Comparison of ENCODE assay signal across 13 mouse cellular contexts in genomic region chr8:13601166-13601565, GRCm38 (mm10). TPM values are rescaled to one million over a fixed set of nuclear protein-coding genes. Genes with fewer than 3 reads are reported as not detected.
DNase-seq lines count a peak whose midpoint lies in the region; ATAC-seq and TF ChIP-seq lines count a peak whose summit lies in the region.
"Had no signal": no experiment of that assay in that cellular context is flagged by ENCODE, and none has a peak within 500 bp of the region (broad histone marks: within the 10 kb centered on the region; RNA-seq: fewer than 3 reads in every experiment).

No protein-coding gene starts in this region.

- H3K4me3 ChIP-seq in lung, adult 2 months (replicated peaks; ENCODE audit: extremely low read depth, low read depth, low read length): no peak overlapping the region
- H3K4me3 ChIP-seq: limb, embryonic 13.5 days; myocyte had no signal

- 26% methylated on average over 11 of the region's 11 CpGs for WGBS in lung, adult 2 months

- no peak for TF ChIP-seq POLR2A in lung, adult 2 months (IDR thresholded peaks at IDR 0.05; ENCODE audit: borderline replicate concordance, extremely low read depth, low read depth, low read length)

- peak; percentile 50 to 61 for DNase-seq in lung, adult 18-20 months
- DNase-seq in lung, adult 2 months: no peak
- peak; percentile 30 for DNase-seq in skeletal muscle tissue, adult 2 months (ENCODE audit: low read depth, low spot score)
- DNase-seq in cerebellum, adult 8-10 months: no peak
- DNase-seq in adrenal gland, adult 18-20 months (ENCODE audit: low spot score in 2 of 2): no peak
- DNase-seq in urinary bladder, postnatal 4 days (ENCODE audit: low spot score in 2 of 2): no peak
- no peak for DNase-seq in layer of hippocampus, adult 11-12 months (ENCODE audit: low spot score)
- DNase-seq: kidney, postnatal 10 days had no signal

- peaks cover 15% of the 10 kb centered on the region for H3K4me1 ChIP-seq in lung, adult 2 months (ENCODE audit: control insufficient read depth, insufficient read depth, low read length)
- H3K4me1 ChIP-seq: limb, embryonic 13.5 days had no signal

- no peak for TF ChIP-seq CTCF in lung, adult 2 months (IDR thresholded peaks at IDR 0.05; ENCODE audit: insufficient read depth, low read length)

- ATAC-seq in inflammation-experienced regulatory T-cells, adult 6 months: peak; percentile 85
- ATAC-seq: Patski had no signal

RNA-seq across cellular contexts. Expression of gene 1700029H14Rik, which starts 38.9 kb away (rescaled TPM):
- polyA plus RNA-seq in lung, adult 2 months (2012; rRNA removed): 0.11 and 0.69 TPM in 2 replicates
- not detected for polyA plus RNA-seq in inflammation-experienced regulatory T-cells, adult 6 months (2017; shearing (Covaris generic))
- total RNA-seq in adrenal gland, adult 18-20 months (2021): not detected
- polyA plus RNA-seq: heart, embryonic 14.5 days; limb, embryonic 13.5 days; myocyte; Patski had no signal

Comparison
In these comparisons a context has a peak if more than half of its experiments do, and no peak if none do; other contexts are left out.
1. DNase-seq: peak in lung, adult 18-20 months (2 of 2) and skeletal muscle tissue, adult 2 months (single experiment); none in lung, adult 2 months (single experiment), cerebellum, adult 8-10 months (single experiment), adrenal gland, adult 18-20 months (0 of 2), urinary bladder, postnatal 4 days (0 of 2) and layer of hippocampus, adult 11-12 months (single experiment).